Mouse (Mus musculus) cerebellum, adult 2 months (tissue): Measurements from ENCODE around the gene Tle3.

Experiments used
- CTCF ChIP-seq: fragments of 200-500 bp; IDR thresholded peaks from 2 replicates; pipeline ENCODE4 v1.5.1; 2011; ENCODE audit warnings: low read depth, mild to moderate bottlenecking, control low read depth, low read length, moderate library complexity, borderline replicate concordance; ENCODE audit not compliant: insufficient read depth
- POLR2A ChIP-seq: fragments of 200-500 bp; IDR thresholded peaks from 2 replicates; pipeline ENCODE4 v1.6.1; 2011; ENCODE audit warnings: low read length, control low read depth, borderline replicate concordance; ENCODE audit not compliant: insufficient read depth

- no peak for TF ChIP-seq POLR2A
- no peak for TF ChIP-seq CTCF
Measured at GRCm38 (mm10) chr9:61368567-61369240, 3.5 kb upstream of the Tle3 start.
